Mouse (Mus musculus) macrophage (primary cell): ENCODE measurements around the gene Aqp5. TPM values are rescaled to one million over a fixed set of nuclear protein-coding genes. Genes with fewer than 3 reads are reported as not detected.

Source experiments
- H3K27ac ChIP-seq: fragments of 350-480 bp; formaldehyde crosslinking; 2 replicates; pipeline ENCODE4 v1.9.0; 2021
- H3K36me3 ChIP-seq: fragments of 350-480 bp; formaldehyde crosslinking; 2 replicates; pipeline ENCODE4 v1.9.0; 2021; ENCODE audit errors: inconsistent target
- H3K4me3 ChIP-seq: fragments of 350-480 bp; formaldehyde crosslinking; 2 replicates; pipeline ENCODE4 v1.9.0; 2021; ENCODE audit errors: inconsistent target
- H3K79me2 ChIP-seq: fragments of 350-480 bp; formaldehyde crosslinking; 2 replicates; pipeline ENCODE4 v1.9.0; 2021; ENCODE audit errors: inconsistent target
- WGBS: methylation state at CpG from one replicate; pipeline ENCODE4 v1.1.7; 2026; ENCODE audit warnings: inconsistent platforms; ENCODE audit not compliant: missing documents; 5-methylcytosine and 5-hydroxymethylcytosine counted together
- polyA plus RNA-seq: library from polyadenylated mRNA; stranded (reverse); fragments of 250-400 nt; gene quantifications from 3 replicates; pipeline ENCODE4 v1.2.4, GENCODE M21; 2018; ENCODE audit warnings: inconsistent platforms

Gene Aqp5
- polyA plus RNA-seq, 1 experiment from 2014 or later = not detected

DNA sequence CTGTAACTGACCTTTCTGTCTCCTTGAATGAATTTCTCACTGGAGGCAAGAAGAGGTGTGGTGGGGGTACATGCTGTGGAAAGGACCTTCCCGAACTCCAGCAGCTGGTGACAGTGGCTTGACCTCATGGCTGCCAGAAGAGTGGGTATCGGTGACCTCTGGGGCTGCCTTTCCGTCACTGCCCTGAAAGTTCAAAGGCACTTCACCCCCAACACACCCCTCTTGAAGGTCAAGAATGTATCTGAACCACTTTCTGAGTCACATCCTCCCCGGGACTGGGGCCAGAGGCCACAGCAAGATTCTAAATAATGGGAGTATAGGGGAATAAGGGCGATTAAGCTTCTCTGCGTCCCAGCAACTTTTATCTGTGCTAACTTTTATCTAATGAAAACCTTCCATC, 4.8 kb upstream of the Aqp5 start:
- Histone ChIP-seq H3K4me3 (no peak overlapping the region), H3K27ac (no peak overlapping the region), H3K36me3 (no peaks in the 10 kb centered on the region), H3K79me2 (no peaks in the 10 kb centered on the region)
- 70% methylated on average over 6 of the region's 6 CpGs for WGBS

DNA sequence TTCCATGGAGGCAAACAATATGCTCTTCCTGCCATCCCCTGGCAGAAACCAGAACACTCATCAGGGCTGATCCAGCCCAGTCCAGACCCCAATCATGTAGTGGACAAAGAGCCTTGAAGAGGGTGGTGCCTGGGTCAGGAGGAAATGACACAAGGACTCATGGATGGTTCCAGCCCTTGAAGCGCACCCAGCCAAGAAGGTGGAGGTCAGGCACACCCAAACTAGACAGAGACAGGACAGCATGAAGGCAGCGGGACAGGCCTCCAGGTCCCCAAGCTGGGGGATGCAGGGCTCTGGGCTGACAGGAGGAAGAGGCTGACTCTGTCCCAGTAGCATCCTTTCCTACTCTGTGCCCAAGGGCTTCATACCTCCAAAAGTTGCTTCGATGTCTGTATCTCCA, 4.1 kb upstream of the Aqp5 start:
- Histone ChIP-seq H3K27ac (no peak overlapping the region), H3K4me3 (no peak overlapping the region), H3K79me2 (no peaks in the 10 kb centered on the region), H3K36me3 (no peaks in the 10 kb centered on the region)
- 89% methylated on average over 2 of the region's 3 CpGs for WGBS

DNA sequence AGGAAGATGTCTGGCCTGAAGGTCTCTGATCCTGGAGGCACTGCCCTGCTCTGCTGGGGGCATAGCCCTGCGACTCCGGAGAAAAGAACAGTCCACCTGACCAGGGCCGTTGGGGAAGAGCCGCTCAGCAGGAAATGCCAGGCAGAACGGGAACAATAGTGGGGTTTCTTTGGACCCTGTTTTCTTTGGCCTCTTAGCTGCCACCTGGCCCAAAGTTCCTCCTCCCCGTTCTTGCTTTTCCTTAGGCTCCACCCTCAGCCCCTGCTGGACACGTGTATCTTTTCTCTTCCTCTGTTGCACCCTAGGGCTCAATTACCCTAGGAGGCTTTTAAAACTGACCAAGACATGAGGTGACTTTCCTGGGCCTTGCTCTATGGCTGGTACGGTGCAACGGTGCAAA, 1.3 kb upstream of the Aqp5 start:
- Histone ChIP-seq H3K79me2 (no peaks in the 10 kb centered on the region), H3K27ac (no peak overlapping the region), H3K36me3 (no peaks in the 10 kb centered on the region), H3K4me3 (no peak overlapping the region)
- 8% methylated on average over 9 of the region's 9 CpGs for WGBS

DNA sequence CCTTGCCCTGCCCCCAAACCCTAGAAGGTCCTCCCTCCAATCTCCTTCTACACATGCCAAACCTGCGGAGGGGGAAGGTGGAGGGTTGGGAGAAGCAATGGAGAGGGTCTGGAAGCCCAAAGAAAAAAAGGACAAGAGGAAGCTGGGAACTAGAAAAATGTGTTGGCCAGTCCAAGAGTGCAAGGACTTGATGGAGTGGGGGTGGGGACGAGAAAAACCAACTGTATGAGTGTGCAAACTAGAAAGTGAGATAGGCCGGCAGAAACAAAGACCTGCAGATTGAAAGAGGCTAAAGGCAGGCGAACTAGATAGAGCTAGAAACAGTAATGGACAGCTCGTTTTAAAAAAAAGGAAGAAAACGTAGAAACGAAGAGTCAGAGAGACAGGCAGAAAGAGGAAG, 878 bp upstream of the Aqp5 start:
- H3K4me3 ChIP-seq = no peak overlapping the region
- H3K27ac ChIP-seq = no peak overlapping the region
- 22% methylated on average over 7 of the region's 7 CpGs for WGBS
- no peaks in the 10 kb centered on the region for H3K36me3 ChIP-seq
- H3K79me2 ChIP-seq = no peaks in the 10 kb centered on the region

DNA sequence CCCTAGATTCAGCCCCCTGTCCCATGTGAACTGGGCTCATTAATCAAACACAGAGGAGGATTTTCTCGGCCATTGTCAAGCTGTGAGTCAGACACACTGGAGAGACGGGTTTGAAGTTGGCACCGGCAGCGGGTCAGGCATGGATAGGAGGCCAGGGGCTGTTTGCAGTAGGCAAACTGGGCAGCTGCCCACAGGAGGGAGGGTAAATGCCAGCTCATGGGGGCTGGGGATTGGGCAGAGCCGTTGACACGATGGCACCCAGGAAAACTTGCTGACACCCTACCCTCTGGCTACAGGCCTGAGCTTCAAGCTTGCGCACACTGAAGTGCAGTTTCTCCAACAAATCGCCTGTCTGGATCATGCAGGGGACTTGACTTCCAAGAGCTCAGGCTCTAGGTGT, 1.6 kb downstream of the Aqp5 start:
- 82% methylated on average over 8 of the region's 8 CpGs for WGBS
- Histone ChIP-seq H3K36me3 (no peaks in the 10 kb centered on the region), H3K27ac (no peak overlapping the region)

DNA sequence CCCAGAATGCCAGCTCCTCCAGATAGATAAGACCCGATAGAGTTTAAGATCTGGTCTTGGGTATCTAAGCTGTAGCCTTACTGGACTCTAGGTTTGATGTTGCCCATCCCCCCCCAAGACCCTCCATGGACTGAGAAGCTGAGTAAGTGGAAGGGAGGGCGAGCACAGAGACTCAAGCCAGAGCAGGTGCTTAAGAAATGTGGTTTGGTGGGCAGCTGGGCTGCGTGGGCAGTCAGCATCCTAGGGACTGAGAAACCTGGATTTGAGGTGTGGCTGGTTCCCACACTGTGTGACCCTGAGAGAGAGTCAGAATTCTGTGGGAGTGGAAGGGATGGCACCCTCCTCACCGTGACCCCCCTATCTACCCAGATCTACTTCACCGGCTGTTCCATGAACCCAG, 2.3 kb downstream of the Aqp5 start:
- 64% methylated on average over 3 of the region's 5 CpGs for WGBS
- Histone ChIP-seq H3K4me3 (no peak overlapping the region), H3K79me2 (no peaks in the 10 kb centered on the region), H3K27ac (no peak overlapping the region), H3K36me3 (no peaks in the 10 kb centered on the region)

More for the DNA sequence above, 1.6 kb downstream of the Aqp5 start:
- no peak overlapping the region for H3K4me3 ChIP-seq
- no peaks in the 10 kb centered on the region for H3K79me2 ChIP-seq

DNA sequence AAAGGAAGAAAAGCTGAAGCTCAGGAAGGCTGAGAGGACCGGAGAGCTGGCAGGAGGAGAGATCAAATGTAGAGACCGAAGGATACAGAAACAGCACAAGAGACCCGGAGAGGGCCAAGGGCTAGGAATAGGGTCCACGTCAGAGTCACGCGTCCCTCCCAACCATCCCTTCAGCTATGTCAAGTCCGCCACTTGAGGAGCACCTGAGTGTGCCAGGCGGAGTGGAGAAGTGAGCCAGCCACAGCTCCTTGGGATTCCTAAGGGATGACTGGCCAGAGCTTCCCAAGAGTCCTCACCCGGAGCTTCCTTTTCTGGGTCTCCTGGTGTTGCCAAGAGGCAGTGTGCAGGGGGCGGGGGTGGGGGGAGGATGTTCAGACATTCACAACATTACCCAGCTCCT, 4.4 kb downstream of the Aqp5 start:
- Histone ChIP-seq H3K79me2 (no peaks in the 10 kb centered on the region), H3K4me3 (no peak overlapping the region)
- WGBS = 76% methylated on average over 10 of the region's 10 CpGs

DNA sequence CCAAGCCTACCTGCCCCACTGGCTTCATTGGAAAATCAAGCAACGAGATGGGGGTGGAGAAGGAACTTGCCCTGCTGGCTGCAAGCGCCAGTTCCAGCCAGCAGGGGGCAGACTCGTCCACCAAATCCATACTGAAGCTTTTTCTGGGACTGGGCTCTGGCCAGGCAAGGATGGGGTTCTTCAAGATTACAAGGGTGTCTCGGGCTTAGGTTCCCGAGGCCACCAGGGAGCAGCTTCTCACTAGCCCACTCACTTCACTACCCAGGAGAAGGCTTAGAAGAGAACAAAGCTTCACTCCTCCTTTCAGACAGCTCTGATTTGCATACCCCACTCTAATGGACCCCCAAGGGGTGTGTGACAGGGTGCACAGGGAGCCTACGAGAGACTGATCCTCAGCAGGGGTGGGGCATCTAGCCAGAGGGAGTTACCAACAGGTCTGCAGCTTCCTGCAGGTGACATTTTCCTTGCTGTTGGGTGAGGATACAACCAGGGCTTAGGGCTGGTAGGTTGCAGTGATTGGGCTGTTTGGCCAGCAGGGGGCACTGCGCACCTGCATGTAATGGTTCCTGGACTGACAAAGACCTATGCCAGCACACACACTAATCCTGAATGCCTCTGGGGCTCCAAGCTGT, 5.6 kb downstream of the Aqp5 start:
- Histone ChIP-seq H3K36me3 (no peaks in the 10 kb centered on the region), H3K27ac (no peak overlapping the region), H3K4me3 (no peak overlapping the region), H3K79me2 (no peaks in the 10 kb centered on the region)
- WGBS = 0% methylated on average over 7 of the region's 7 CpGs

More for the DNA sequence above, 4.4 kb downstream of the Aqp5 start:
- Histone ChIP-seq H3K36me3 (no peaks in the 10 kb centered on the region), H3K27ac (no peak overlapping the region)

DNA sequence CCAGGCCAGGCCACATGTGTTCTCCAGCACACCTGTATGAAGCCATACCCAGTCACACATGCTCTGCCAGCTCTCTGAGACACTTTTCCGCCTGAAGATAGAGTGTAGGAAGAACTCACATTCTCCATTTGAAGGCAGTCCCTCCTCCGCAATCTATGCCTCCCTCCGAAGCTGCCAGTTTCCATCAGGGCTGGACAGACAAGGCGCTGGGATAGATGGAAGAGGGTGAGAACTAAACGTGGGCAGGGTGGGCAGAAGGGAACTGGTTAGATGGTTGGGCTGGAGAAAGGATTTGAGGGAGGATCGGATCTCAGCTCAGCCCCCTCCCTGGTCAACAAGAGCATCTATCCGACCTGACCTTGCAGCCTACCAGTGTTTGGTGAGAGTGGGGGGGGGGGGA, 6.3 kb downstream of the Aqp5 start:
- Histone ChIP-seq H3K79me2 (no peaks in the 10 kb centered on the region), H3K4me3 (no peak overlapping the region), H3K36me3 (no peaks in the 10 kb centered on the region), H3K27ac (no peak overlapping the region)
- WGBS = 64% methylated on average over 7 of the region's 7 CpGs

DNA sequence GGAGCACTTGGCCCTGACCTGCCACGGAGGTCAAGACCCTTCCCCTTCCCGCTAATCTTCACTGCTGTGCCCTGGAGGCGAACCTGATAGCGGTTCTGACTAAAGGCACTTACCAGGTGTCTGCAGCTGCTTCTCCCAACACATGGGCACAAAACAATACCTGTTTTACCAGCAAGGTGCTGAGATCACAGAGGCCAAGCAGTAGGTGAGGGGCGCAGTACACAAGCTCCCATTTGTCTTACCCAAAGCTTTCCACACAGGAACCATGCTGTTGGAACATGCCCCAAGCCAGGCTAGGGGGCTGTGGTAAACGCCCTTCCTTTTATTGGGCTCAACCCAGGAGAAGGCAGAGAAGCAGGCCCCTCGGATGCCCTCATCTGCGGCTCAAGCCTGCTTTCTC, 7.0 kb downstream of the Aqp5 start:
- Histone ChIP-seq H3K36me3 (no peaks in the 10 kb centered on the region), H3K79me2 (no peaks in the 10 kb centered on the region), H3K4me3 (no peak overlapping the region), H3K27ac (no peak overlapping the region)
- 74% methylated on average over 8 of the region's 8 CpGs for WGBS

DNA sequence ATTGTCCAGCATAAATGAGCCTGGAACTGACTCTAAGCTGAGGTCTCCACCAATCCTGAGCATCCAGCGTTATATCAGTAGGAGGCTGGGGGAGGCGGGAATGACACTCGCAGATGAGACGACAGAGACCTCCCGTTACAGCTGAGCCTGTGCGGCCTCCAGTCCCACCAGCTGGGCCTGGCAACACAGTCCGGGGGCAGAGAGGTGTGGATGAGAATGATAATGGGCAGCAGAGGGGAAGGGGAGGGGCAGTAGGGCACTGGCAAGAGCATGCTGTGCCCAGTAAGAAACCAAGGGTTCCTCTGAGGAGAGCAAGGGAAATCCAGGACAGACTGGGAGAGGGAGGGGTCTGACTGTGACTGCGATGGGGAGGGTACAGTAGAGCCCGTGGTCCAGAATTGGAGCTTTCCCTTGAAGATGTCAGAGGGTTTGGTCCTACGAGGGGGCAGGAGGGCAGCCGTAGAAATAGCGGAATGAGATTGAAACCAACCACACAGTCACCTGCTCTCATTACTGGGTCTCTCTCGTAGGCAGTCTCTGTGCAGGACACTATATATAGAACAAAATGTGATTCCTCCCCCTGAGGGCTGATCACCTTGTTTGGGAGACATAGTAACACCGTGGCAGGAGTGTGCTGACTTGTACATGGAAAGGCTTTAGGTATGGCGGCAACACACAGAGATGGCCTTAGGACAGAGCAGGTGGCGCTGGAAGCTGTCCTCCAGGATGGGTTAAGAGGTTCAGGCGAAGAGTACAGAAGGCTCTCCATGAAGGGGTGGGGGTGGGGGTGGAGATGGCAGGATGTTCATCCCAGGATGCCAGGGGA, 8.9 kb downstream of the Aqp5 start:
- Histone ChIP-seq H3K27ac (no peak overlapping the region), H3K79me2 (no peaks in the 10 kb centered on the region), H3K4me3 (no peak overlapping the region), H3K36me3 (no peaks in the 10 kb centered on the region)
- WGBS = 78% methylated on average over 17 of the region's 17 CpGs

DNA sequence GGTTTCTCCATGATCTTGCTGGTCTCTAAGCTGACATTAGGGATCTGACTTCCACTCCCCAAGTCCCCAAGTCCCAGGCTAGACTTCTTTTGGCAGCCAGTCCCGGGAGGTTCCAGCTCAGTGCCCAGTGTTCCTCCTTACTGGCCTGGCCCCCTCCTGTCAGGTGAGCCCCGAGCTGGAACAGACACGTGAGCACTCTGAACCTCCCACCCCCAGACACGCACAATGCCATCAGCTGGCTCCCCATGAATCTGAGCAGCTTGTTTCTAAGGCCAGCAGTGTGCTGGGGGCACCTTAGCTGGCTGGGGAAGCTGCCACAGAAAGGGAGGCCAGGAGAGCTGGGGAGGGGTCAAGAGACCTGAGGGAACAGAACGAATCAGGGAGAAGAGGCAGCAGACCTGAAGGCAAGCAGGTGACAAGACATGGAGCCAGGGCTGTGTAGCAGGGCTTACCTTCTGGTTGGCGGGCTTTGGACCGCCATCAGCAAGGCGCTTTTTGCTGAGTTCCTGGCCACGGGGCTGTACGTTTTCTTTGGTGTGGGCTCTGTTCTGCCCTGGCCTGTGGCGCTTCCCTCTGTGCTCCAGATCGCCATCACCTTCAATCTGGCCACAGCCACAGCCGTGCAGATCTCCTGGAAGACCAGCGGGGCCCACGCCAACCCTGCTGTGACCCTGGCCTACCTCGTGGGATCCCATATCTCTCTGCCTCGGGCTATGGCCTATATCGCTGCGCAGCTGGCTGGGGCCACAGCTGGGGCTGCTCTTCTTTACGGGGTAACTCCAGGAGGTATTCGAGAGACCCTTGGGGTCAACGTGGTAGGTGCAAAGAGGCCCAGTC, 10.6 kb downstream of the Aqp5 start, which contains the start of gene Aqp6:
TSS of gene Aqp6 (plus strand) at position 415 of the 837 bp plus-strand sequence.
- Histone ChIP-seq H3K36me3 (no peaks in the 10 kb centered on the region), H3K79me2 (no peaks in the 10 kb centered on the region), H3K4me3 (no peak within 1 kb of the TSS), H3K27ac (no peak within 1 kb of the TSS)
- WGBS = 88% methylated on average over 22 of the region's 22 CpGs

DNA sequence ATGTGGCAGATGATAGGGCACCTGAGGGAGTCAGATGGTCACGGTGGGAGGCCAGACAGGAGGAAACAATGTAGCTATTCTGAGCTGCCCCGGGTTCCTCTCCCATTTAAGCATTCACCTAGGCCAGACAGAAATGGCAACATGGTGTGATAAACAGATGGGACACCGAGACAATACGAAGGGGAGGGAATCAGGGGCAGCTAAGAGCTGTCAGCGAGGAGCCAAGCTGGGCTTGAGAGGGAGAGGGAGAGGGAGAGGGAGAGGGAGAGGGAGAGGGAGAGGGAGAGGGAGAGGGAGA, 11.2 kb downstream of the Aqp5 start:
- Histone ChIP-seq H3K4me3 (no peak overlapping the region), H3K79me2 (no peaks in the 10 kb centered on the region), H3K27ac (no peak overlapping the region), H3K36me3 (no peaks in the 10 kb centered on the region)
- WGBS = 75% methylated on average over 2 of the region's 5 CpGs

DNA sequence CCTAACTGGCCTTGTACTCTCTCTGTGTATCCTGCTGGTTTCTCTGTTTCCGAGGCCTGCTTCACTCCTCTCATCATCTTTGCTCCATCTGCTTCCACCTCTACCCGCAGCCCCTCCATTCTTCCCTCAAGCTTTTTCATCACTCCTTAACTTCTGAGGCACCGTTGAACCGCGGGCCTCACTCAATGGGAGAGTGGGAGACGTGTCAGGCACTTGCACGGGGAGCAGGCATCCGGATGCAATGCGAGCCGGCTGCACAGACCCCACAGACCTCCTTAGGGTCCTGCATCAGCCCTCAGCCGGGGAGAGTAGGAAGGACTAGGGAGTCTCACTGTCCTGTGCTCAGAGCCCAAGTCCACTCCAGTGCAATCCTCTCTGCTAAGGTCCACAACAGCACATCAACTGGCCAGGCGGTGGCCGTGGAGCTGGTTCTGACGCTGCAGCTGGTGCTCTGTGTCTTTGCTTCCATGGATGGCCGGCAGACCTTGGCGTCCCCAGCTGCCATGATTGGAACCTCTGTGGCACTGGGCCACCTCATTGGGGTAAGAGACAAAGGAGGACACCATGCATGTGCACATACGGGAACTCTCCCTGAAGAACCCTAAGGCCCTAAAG, 11.7 kb downstream of the Aqp5 start:
- H3K79me2 ChIP-seq = no peaks in the 10 kb centered on the region
- H3K4me3 ChIP-seq = no peak overlapping the region
- no peak overlapping the region for H3K27ac ChIP-seq
- no peaks in the 10 kb centered on the region for H3K36me3 ChIP-seq
- 93% methylated on average over 15 of the region's 17 CpGs for WGBS

DNA sequence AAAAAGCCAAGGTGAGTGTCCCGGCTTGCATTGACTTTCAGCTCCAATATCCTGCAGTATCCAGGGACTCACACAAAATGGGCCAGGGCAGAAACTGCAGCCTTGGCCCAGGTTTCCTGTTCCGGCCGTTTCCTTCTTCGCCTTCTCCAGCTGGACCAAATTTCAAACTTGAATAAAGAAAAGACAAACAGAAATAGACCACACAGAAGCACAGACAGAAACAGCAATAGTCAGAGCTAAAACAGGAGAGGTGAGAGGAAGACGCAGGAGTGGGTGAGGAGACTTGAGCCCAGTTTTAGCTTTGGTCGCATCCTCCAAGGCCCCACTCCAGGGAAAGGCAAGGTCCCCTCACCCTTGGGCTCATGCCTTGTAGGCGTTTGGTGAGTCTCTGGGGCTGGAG, 12.6 kb downstream of the Aqp5 start:
- H3K4me3 ChIP-seq = no peak overlapping the region
- H3K79me2 ChIP-seq = no peaks in the 10 kb centered on the region
- no peak overlapping the region for H3K27ac ChIP-seq
- no peaks in the 10 kb centered on the region for H3K36me3 ChIP-seq
- WGBS = 88% methylated on average over 7 of the region's 7 CpGs
